In the genomic region with DNA sequence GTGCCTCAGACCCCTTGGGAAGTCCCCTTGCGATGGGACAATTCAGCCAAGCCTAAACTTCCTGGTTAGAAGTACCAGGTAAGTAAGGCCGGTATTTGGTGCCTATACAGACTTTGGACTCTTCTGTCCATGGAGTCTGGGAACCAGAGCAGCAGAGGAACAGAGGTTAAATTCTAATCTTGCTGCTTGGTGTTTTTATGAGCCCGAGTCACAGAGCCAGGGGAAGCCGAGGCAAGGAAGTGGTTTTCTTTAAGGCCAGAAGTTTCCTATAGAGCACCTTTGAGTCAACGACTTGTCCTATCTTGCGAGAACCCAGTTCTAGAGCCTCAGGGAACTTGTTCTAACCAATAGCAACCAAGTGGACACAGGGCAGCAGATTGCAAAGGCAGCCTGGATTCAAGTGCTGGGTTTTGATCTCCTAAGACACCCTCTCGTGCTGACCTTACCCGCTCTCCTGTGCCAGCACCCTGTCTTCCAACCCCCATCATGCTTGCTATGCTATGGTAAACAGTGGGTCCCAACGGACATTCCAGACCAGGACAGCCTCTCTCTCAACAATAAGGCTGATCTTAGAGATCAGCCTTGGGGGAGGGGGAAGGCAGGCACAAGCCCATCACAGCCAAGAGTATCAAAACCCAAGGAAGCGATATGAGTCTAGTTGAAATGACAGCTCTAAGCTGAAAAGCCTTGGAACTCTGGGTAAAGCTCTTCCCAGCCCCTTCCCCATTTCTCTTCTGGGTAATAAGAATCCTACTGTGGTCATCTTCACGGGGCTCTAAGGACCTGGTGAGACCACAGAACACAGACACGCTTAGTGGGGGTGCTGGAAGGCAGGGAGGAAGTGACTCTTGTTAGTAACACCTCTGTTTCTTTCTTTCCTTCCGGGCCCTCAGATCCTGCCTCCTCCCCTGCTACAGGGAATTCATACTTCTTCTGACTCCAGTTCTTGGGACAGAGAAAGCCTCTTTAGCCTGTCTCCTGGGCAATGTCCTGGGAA, we compare ENCODE assay signal across 9 mouse cellular contexts. TPM values are rescaled to one million over a fixed set of nuclear protein-coding genes. Genes with fewer than 3 reads are reported as not detected.
DNase-seq lines count a peak whose midpoint lies in the region; ATAC-seq and TF ChIP-seq lines count a peak whose summit lies in the region.
"Had no signal": no experiment of that assay in that cellular context is flagged by ENCODE, and none has a peak within 500 bp of the region (broad histone marks: within the 10 kb centered on the region; RNA-seq: fewer than 3 reads in every experiment).

No protein-coding gene starts in this region.

- intact Hi-C loops in gastrocnemius, adult 2 months (cut with DNase I) = loop anchor here (5.0 kb wide), 1 partner anchor 63 kb away; no protein-coding TSS in a partner anchor

- ATAC-seq in hindbrain, embryonic 15.5 days (ENCODE audit: low FRiP score, low read depth) = no peak

- H3K4me2 ChIP-seq in hindbrain, embryonic 15.5 days = peak overlapping the region; percentile 88

- H3K27me3 ChIP-seq in hindbrain, embryonic 15.5 days = peaks cover 9% of the 10 kb centered on the region; the same call in 1 of the 2 replicates

- 66% methylated on average over 13 of the region's 13 CpGs for WGBS in hindbrain, embryonic 15.5 days

- no peak for DNase-seq in gastrocnemius, adult 2 months
- no peak for DNase-seq in gastrocnemius, postnatal 25 days
- peak; percentile 46 for DNase-seq in 416B (ENCODE audit: low read depth)
- DNase-seq in lung, postnatal 25 days (ENCODE audit: low spot score) = peak; percentile 57
- no peak for DNase-seq in urinary bladder, postnatal 10 days (ENCODE audit: low spot score)
- DNase-seq in c-Kit-positive CD71-positive TER-119-positive erythroid progenitor cells, embryonic 14.5 days (ENCODE audit: low spot score) = no peak
- no peak for DNase-seq in left cerebral cortex, adult 18-20 months (ENCODE audit: low spot score in 2 of 2)

- H3K4me3 ChIP-seq in gastrocnemius, adult 2 months = peak overlapping the region; percentile 78
- H3K4me3 ChIP-seq in hindbrain, embryonic 15.5 days = peak overlapping the region; percentile 60

- peaks cover 61% of the 10 kb centered on the region for H3K4me1 ChIP-seq in hindbrain, embryonic 15.5 days (replicated peaks)

- H3K9me3 ChIP-seq in hindbrain, embryonic 15.5 days = no peaks in the 10 kb centered on the region

- no peak for TF ChIP-seq CTCF in gastrocnemius, adult 2 months (IDR thresholded peaks at IDR 0.05)

- no peaks in the 10 kb centered on the region for H3K36me3 ChIP-seq in hindbrain, embryonic 15.5 days

- H3K27ac ChIP-seq in gastrocnemius, adult 2 months = peak overlapping the region; percentile 83
- no peak overlapping the region for H3K27ac ChIP-seq in hindbrain, embryonic 15.5 days (replicated peaks)

- H3K9ac ChIP-seq in hindbrain, embryonic 15.5 days = peak overlapping the region; percentile 67; the same call in 1 of the 2 replicates

RNA-seq across cellular contexts. Expression of gene Ppp1r16b, which starts 4.3 kb away (rescaled TPM):
- total RNA-seq in gastrocnemius, adult 2 months (2021) = 1 to 10 TPM; 3.1 to 4.1 TPM
- 1 to 10 TPM; 4.8 to 5.2 TPM for total RNA-seq in gastrocnemius, postnatal 25 days (2021)
- 22.1 and 23.4 TPM in 2 replicates for polyA plus RNA-seq in hindbrain, embryonic 15.5 days (2015; fragmentation: Nextera tagmentation; extraction: Ambion mirVana)
- 100 to 1,000 TPM; 124 to 132 TPM for total RNA-seq in left cerebral cortex, adult 18-20 months (2021)

RNA-seq across cellular contexts. Expression of gene Actr5, which starts 44.8 kb away (rescaled TPM):
- total RNA-seq in gastrocnemius, adult 2 months (2021) = 1 to 10 TPM; 4.2 to 4.8 TPM
- total RNA-seq in gastrocnemius, postnatal 25 days (2021) = 1 to 10 TPM; 2.5 to 3.2 TPM
- 12.0 and 13.1 TPM in 2 replicates for polyA plus RNA-seq in hindbrain, embryonic 15.5 days (2015; fragmentation: Nextera tagmentation; extraction: Ambion mirVana)
- 10 to 100 TPM; 11.3 to 12.1 TPM for total RNA-seq in left cerebral cortex, adult 18-20 months (2021)

RNA-seq across cellular contexts. Expression of gene Slc32a1, which starts 58.9 kb away (rescaled TPM):
- total RNA-seq in gastrocnemius, adult 2 months (2021) = not detected
- not detected for total RNA-seq in gastrocnemius, postnatal 25 days (2021)
- 11.6 and 13.2 TPM in 2 replicates for polyA plus RNA-seq in hindbrain, embryonic 15.5 days (2015; fragmentation: Nextera tagmentation; extraction: Ambion mirVana)
- 100 to 1,000 TPM in 1 of 2 experiments, 10 to 100 TPM in 1; 99.3 to 102 TPM for total RNA-seq in left cerebral cortex, adult 18-20 months (2021)
- polyA plus RNA-seq: gonadal fat pad, adult 2 months had no signal

Comparison
In these comparisons a context has a peak if more than half of its experiments do, and no peak if none do; other contexts are left out.
1. DNase-seq: peak in 416B (single experiment) and lung, postnatal 25 days (single experiment); none in gastrocnemius, adult 2 months (single experiment), gastrocnemius, postnatal 25 days (single experiment), urinary bladder, postnatal 10 days (single experiment), c-Kit-positive CD71-positive TER-119-positive erythroid progenitor cells, embryonic 14.5 days (single experiment) and left cerebral cortex, adult 18-20 months (0 of 2).
2. RNA of gene Ppp1r16b, which starts 4.3 kb away (total RNA-seq): 124 to 132 TPM in left cerebral cortex, adult 18-20 months; 4.8 to 5.2 TPM in gastrocnemius, postnatal 25 days and 3.1 to 4.1 TPM in gastrocnemius, adult 2 months; every median in the first group is over 10 times any median in the second.
3. RNA of gene Slc32a1, which starts 58.9 kb away (total RNA-seq): 99.3 to 102 TPM in left cerebral cortex, adult 18-20 months; not detected in gastrocnemius, adult 2 months and not detected in gastrocnemius, postnatal 25 days; every median in the first group is over 100 times any median in the second.